Mouse (Mus musculus) cortical plate, adult 2 months (tissue): ENCODE data around the gene Themis2.

Source experiments
- CTCF ChIP-seq: fragments of 200-500 bp; IDR thresholded peaks from 2 replicates; pipeline ENCODE4 v1.5.1; 2011; ENCODE audit warnings: mild to moderate bottlenecking, control low read depth, low read length; ENCODE audit not compliant: insufficient read depth; ENCODE audit errors: extremely low read depth
- POLR2A ChIP-seq: fragments of 200-500 bp; IDR thresholded peaks from 2 replicates; pipeline ENCODE4 v1.6.1; 2011; ENCODE audit warnings: mild to moderate bottlenecking, low read length, control low read depth; ENCODE audit not compliant: insufficient read depth; ENCODE audit errors: extremely low read depth

GRCm38 (mm10) chr4:132801176-132802077 lies 5.2 kb upstream of the Themis2 start:
- TF ChIP-seq CTCF (no peak), POLR2A (no peak)
